Mouse (Mus musculus): ENCODE results near the gene Phxr2.

The Phxr2 gene

GRCm38 (mm10) chr10:99086029-99086428 is 40.1 kb downstream of the Phxr2 start:
- DNase-seq = no peak

- DNase-seq = no peak
These were observed 40.9 kb downstream of the Phxr2 start for GRCm38 (mm10) chr10:99085240-99085587.

- DNase-seq = peak; percentile 96
These were observed 41.5 kb downstream of the Phxr2 start for GRCm38 (mm10) chr10:99084397-99085239.

- DNase-seq = peak; percentile 39
These were observed 42.6 kb downstream of the Phxr2 start for GRCm38 (mm10) chr10:99083431-99084003.

- no peak for DNase-seq
These were observed 44.5 kb downstream of the Phxr2 start for GRCm38 (mm10) chr10:99081569-99081990.

GRCm38 (mm10) chr10:99078621-99079020 is 47.5 kb downstream of the Phxr2 start:
- no peak for DNase-seq

GRCm38 (mm10) chr10:99076113-99076895 is 49.8 kb downstream of the Phxr2 start:
- DNase-seq = no peak
